Mouse (Mus musculus) liver, adult 2 months (tissue): ENCODE measurements around the gene Praf2.

Experiments
- CTCF ChIP-seq: fragments of 200-500 bp; IDR thresholded peaks from 2 replicates; pipeline ENCODE4 v1.5.1; 2011; ENCODE audit warnings: low read depth, low read length, control low read depth
- POLR2A ChIP-seq: fragments of 200-500 bp; IDR thresholded peaks from 2 replicates; pipeline ENCODE4 v1.6.1; 2011; ENCODE audit warnings: low read length, control low read depth; ENCODE audit not compliant: insufficient read depth; ENCODE audit errors: extremely low read depth

- TF ChIP-seq CTCF (no peak), POLR2A (no peak)
These were observed 50.4 kb downstream of the Praf2 start for GRCm38 (mm10) chrX:7778450-7779244.
